Mouse (Mus musculus): ENCODE measurements around the gene Tmem8b. TPM values are rescaled to one million over a fixed set of nuclear protein-coding genes. Genes with fewer than 3 reads are reported as not detected.

Gene Tmem8b
- polyA plus RNA-seq, 1 experiment from 2014 or later: 4.9 TPM

- Histone ChIP-seq H3K27ac (no peak overlapping the region), H3K27me3 (no peaks in the 10 kb centered on the region), H3K9ac (no peak overlapping the region), H3K36me3 (no peaks in the 10 kb centered on the region), H3K4me3 (no peak overlapping the region), H3K4me2 (no peak overlapping the region), H3K9me3 (no peaks in the 10 kb centered on the region), H3K4me1 (peaks cover 16% of the 10 kb centered on the region)
- no peak for ATAC-seq (ENCODE audit: borderline replicate concordance, extremely low read depth, low FRiP score, low TSS enrichment)
- 75% methylated on average over 6 of the region's 6 CpGs for WGBS
Observed at GRCm38 (mm10) chr4:43636751-43637150, 32.0 kb upstream of the Tmem8b start.

GRCm38 (mm10) chr4:43640076-43640475 lies 28.7 kb upstream of the Tmem8b start:
- no peaks in the 10 kb centered on the region for H3K4me1 ChIP-seq
- 0 out of 2 replicates have a peak, but pooled peaks cover 7% of the 10 kb centered on the region for H3K36me3 ChIP-seq
- 74% methylated on average over 9 of the region's 9 CpGs for WGBS
- no peaks in the 10 kb centered on the region for H3K9me3 ChIP-seq
- no peak for ATAC-seq (ENCODE audit: borderline replicate concordance, extremely low read depth, low FRiP score, low TSS enrichment)
- no peak overlapping the region for H3K4me3 ChIP-seq
- H3K9ac ChIP-seq: no peak overlapping the region
- no peak overlapping the region for H3K27ac ChIP-seq
- no peaks in the 10 kb centered on the region for H3K27me3 ChIP-seq
- H3K4me2 ChIP-seq: no peak overlapping the region

- H3K36me3 ChIP-seq: 0 out of 2 replicates have a peak, but pooled peaks cover 7% of the 10 kb centered on the region
Observed at GRCm38 (mm10) chr4:43640491-43640890, 28.3 kb upstream of the Tmem8b start.

GRCm38 (mm10) chr4:43649783-43650182 lies 19.0 kb upstream of the Tmem8b start:
- peaks cover 15% of the 10 kb centered on the region for H3K36me3 ChIP-seq
- H3K4me3 ChIP-seq: no peak overlapping the region
- H3K9ac ChIP-seq: no peak overlapping the region
- 0 out of 2 replicates have a peak, but pooled peaks cover 5% of the 10 kb centered on the region for H3K4me1 ChIP-seq
- H3K27ac ChIP-seq: no peak overlapping the region
- H3K27me3 ChIP-seq: no peaks in the 10 kb centered on the region
- H3K9me3 ChIP-seq: no peaks in the 10 kb centered on the region
- WGBS: 88% methylated on average over 3 of the region's 3 CpGs
- no peak for ATAC-seq (ENCODE audit: borderline replicate concordance, extremely low read depth, low FRiP score, low TSS enrichment)
- H3K4me2 ChIP-seq: no peak overlapping the region

More at GRCm38 (mm10) chr4:43640491-43640890, 28.3 kb upstream of the Tmem8b start:
- no peak for ATAC-seq (ENCODE audit: borderline replicate concordance, extremely low read depth, low FRiP score, low TSS enrichment)
- Histone ChIP-seq H3K4me1 (no peaks in the 10 kb centered on the region), H3K27ac (no peak overlapping the region), H3K27me3 (no peaks in the 10 kb centered on the region), H3K4me3 (no peak overlapping the region), H3K9me3 (no peaks in the 10 kb centered on the region), H3K9ac (no peak overlapping the region), H3K4me2 (no peak overlapping the region)
- WGBS: 72% methylated on average over 6 of the region's 6 CpGs

- 81% methylated on average over 4 of the region's 4 CpGs for WGBS
- H3K9me3 ChIP-seq: no peaks in the 10 kb centered on the region
- ATAC-seq (ENCODE audit: borderline replicate concordance, extremely low read depth, low FRiP score, low TSS enrichment): no peak
- H3K4me3 ChIP-seq: no peak overlapping the region
- H3K27me3 ChIP-seq: no peaks in the 10 kb centered on the region
- no peak overlapping the region for H3K4me2 ChIP-seq
- no peak overlapping the region for H3K9ac ChIP-seq
- peaks cover 15% of the 10 kb centered on the region for H3K4me1 ChIP-seq
- H3K36me3 ChIP-seq: peaks cover 15% of the 10 kb centered on the region
- H3K27ac ChIP-seq: no peak overlapping the region
Observed at GRCm38 (mm10) chr4:43652726-43653125, 16.0 kb upstream of the Tmem8b start.

GRCm38 (mm10) chr4:43653161-43654015 lies 15.4 kb upstream of the Tmem8b start, which contains the start of gene Spag8:
Spag8 (minus strand) TSS chr4:43653594.
- ATAC-seq (ENCODE audit: borderline replicate concordance, extremely low read depth, low FRiP score, low TSS enrichment): no peak
- H3K36me3 ChIP-seq: peaks cover 10% of the 10 kb centered on the region
- H3K9me3 ChIP-seq: no peaks in the 10 kb centered on the region
- H3K4me3 ChIP-seq: peak within 1 kb of the TSS; percentile 24; the same call in 1 of the 2 replicates
- WGBS: 15% methylated on average over 24 of the region's 24 CpGs
- no peak within 1 kb of the TSS for H3K9ac ChIP-seq
- peak within 1 kb of the TSS; percentile 48 for H3K4me2 ChIP-seq
- peaks cover 15% of the 10 kb centered on the region for H3K4me1 ChIP-seq
- H3K27ac ChIP-seq: no peak within 1 kb of the TSS
- H3K27me3 ChIP-seq: no peaks in the 10 kb centered on the region

- H3K4me1 ChIP-seq: peaks cover 15% of the 10 kb centered on the region
- WGBS: 5% methylated on average over 32 of the region's 34 CpGs
- H3K27ac ChIP-seq: peak overlapping the region; percentile 89
- H3K4me2 ChIP-seq: peak overlapping the region; percentile 76
- peak; percentile 16; the same call in 1 of the 2 replicates for ATAC-seq (ENCODE audit: borderline replicate concordance, extremely low read depth, low FRiP score, low TSS enrichment)
- H3K36me3 ChIP-seq: no peaks in the 10 kb centered on the region; the same call in 1 of the 2 replicates
- no peaks in the 10 kb centered on the region for H3K9me3 ChIP-seq
- peaks cover 3% of the 10 kb centered on the region; the same call in 1 of the 2 replicates for H3K27me3 ChIP-seq
- H3K4me3 ChIP-seq: peak overlapping the region; percentile 79
- H3K9ac ChIP-seq: peak overlapping the region; percentile 85
Observed at GRCm38 (mm10) chr4:43655656-43656338, 13.0 kb upstream of the Tmem8b start.

- Histone ChIP-seq H3K9me3 (no peaks in the 10 kb centered on the region), H3K36me3 (no peaks in the 10 kb centered on the region), H3K4me1 (peaks cover 15% of the 10 kb centered on the region), H3K4me2 (peak within 1 kb of the TSS; percentile 76), H3K27ac (peak within 1 kb of the TSS; percentile 89), H3K4me3 (peak within 1 kb of the TSS; percentile 79), H3K9ac (peak within 1 kb of the TSS; percentile 85), H3K27me3 (peaks cover 10% of the 10 kb centered on the region; the same call in 1 of the 2 replicates)
- WGBS: under 1% methylated on average over 34 of the region's 34 CpGs
- ATAC-seq (ENCODE audit: borderline replicate concordance, extremely low read depth, low FRiP score, low TSS enrichment): peak; percentile 96
Observed at GRCm38 (mm10) chr4:43656339-43657109, 12.2 kb upstream of the Tmem8b start, which contains the start of gene Hint2. Hint2 (minus strand) TSS chr4:43656466.

GRCm38 (mm10) chr4:43657146-43657545 lies 11.6 kb upstream of the Tmem8b start:
- ATAC-seq (ENCODE audit: borderline replicate concordance, extremely low read depth, low FRiP score, low TSS enrichment): no peak
- H3K36me3 ChIP-seq: no peaks in the 10 kb centered on the region
- H3K4me3 ChIP-seq: peak overlapping the region; percentile 79
- H3K9ac ChIP-seq: no peak overlapping the region
- peaks cover 14% of the 10 kb centered on the region for H3K27me3 ChIP-seq
- peak overlapping the region; percentile 76 for H3K4me2 ChIP-seq
- H3K9me3 ChIP-seq: no peaks in the 10 kb centered on the region
- 0 out of 2 replicates have a peak overlapping the region, but pooled peaks have one; percentile 89 for H3K27ac ChIP-seq
- 50% methylated on average over 4 of the region's 4 CpGs for whole genome bisulfite sequencing
- peaks cover 15% of the 10 kb centered on the region for H3K4me1 ChIP-seq

- peaks cover 44% of the 10 kb centered on the region for H3K27me3 ChIP-seq
- WGBS: 21% methylated on average over 4 of the region's 4 CpGs
- no peak overlapping the region for H3K4me3 ChIP-seq
- H3K4me2 ChIP-seq: no peak overlapping the region
- H3K4me1 ChIP-seq: peaks cover 21% of the 10 kb centered on the region
- ATAC-seq (ENCODE audit: borderline replicate concordance, extremely low read depth, low FRiP score, low TSS enrichment): no peak
- no peaks in the 10 kb centered on the region for H3K9me3 ChIP-seq
- H3K9ac ChIP-seq: no peak overlapping the region
- no peak overlapping the region for H3K27ac ChIP-seq
- H3K36me3 ChIP-seq: no peaks in the 10 kb centered on the region
Observed at GRCm38 (mm10) chr4:43666412-43666811, 2.4 kb upstream of the Tmem8b start.

GRCm38 (mm10) chr4:43669428-43669794 lies 640 bp downstream of the Tmem8b start:
- peak; percentile 81 for ATAC-seq (ENCODE audit: borderline replicate concordance, extremely low read depth, low FRiP score, low TSS enrichment)
- Histone ChIP-seq H3K9ac (peak overlapping the region; percentile 83), H3K36me3 (0 out of 2 replicates have a peak, but pooled peaks cover 3% of the 10 kb centered on the region), H3K27me3 (peaks cover 24% of the 10 kb centered on the region; the same call in 1 of the 2 replicates), H3K4me2 (peak overlapping the region; percentile 87), H3K4me1 (peaks cover 21% of the 10 kb centered on the region), H3K4me3 (peak overlapping the region; percentile 86), H3K9me3 (no peaks in the 10 kb centered on the region), H3K27ac (peak overlapping the region; percentile 45)
- 2% methylated on average over 15 of the region's 25 CpGs for WGBS
